Mouse (Mus musculus): Measurements from ENCODE around the gene Med29. TPM values are rescaled to one million over a fixed set of nuclear protein-coding genes. Genes with fewer than 3 reads are reported as not detected.

The Med29 gene
- total and polyA plus RNA-seq, 3 experiments = 31.1 to 39.6 TPM; not detected in 1

DNA sequence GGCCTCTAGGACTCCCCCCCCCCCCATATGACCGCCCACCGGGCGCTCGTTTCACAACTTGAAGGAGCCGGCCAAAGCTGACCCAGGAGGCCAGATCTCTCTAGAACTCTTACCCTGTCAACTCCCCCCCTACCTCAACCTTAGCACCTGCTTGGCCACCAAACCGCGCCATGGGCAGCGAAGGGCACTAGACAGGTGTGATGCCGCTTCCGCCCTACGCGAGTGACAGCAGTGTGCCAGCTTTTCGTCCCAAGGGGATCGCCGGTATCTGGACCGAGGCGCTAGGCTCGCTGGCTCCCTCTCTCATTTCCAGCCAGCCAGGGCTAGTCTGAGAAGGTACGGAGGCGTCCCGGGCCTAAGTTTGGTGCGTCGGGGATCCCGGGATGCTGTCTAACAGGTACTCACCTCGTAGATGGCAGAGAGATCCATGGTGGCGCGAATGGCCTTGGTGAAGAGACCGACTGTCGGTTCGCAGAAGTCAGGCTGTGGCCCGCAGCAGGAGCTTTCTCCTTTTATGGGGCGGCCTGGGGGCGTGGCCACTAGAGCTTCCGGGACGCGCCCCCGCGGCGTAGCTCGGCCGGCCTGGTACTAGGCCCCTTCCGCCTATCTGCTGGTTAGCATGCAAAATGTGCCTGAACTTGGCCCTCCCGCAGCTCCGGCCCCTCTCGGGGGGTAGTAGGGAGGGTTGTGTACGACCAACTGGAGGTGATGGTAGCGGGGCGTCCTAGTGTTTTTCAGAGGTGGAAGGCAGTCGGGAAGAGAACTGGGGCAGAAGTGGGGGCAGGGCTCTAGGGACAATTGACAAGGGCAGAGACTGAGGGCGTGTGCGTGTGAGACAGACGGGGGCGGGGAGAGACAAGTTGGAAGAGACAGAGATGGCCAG is 13.5 kb downstream of the Med29 start:
- Histone ChIP-seq H3K4me1 (ENCODE audit: control insufficient read depth in 1 of 2, insufficient read depth in 2 of 2, low read length in 2 of 2) (peaks cover 6 to 35% of the 10 kb centered on the region in 2 experiments), H3K27ac (ENCODE audit: control insufficient read depth, low read depth, low read length) (peak overlapping the region; percentile 95), H3K36me3 (ENCODE audit: control insufficient read depth in 1 of 2, insufficient read depth in 2 of 2, low read length in 2 of 2) (peaks cover 0 to 20% of the 10 kb centered on the region in 2 experiments; a peak in 2 of 4 replicates), H3K9me3 (replicated peaks; ENCODE audit: insufficient read depth, low read length) (no peaks in the 10 kb centered on the region), H3K79me2 (ENCODE audit: control insufficient read depth, insufficient read depth, low read length, poor library complexity) (peaks cover 3% of the 10 kb centered on the region), H3K4me3 (ENCODE audit: control insufficient read depth in 1 of 2, insufficient read depth in 1 of 2, low read depth in 2 of 2, low read length in 2 of 2) (peak overlapping the region; percentile 69 to 77), H3K27me3 (ENCODE audit: control insufficient read depth in 1 of 2, insufficient read depth in 2 of 2, low read length in 2 of 2) (no peaks in the 10 kb centered on the region), H3K9ac (ENCODE audit: control insufficient read depth, low read depth, low read length, poor library complexity, severe bottlenecking) (peak overlapping the region; percentile 86)
- peak; percentile 96 for DNase-seq (ENCODE audit: low read depth, low spot score)
- no peak for TF ChIP-seq CTCF (IDR thresholded peaks at IDR 0.05 in 2 of 3, conservative IDR thresholded peaks at IDR 0.05 in 1 of 3; ENCODE audit: control insufficient read depth in 1 of 3, insufficient read depth in 1 of 3, low read depth in 2 of 3, low read length in 3 of 3, poor library complexity in 1 of 3, severe bottlenecking in 1 of 3)
- TF ChIP-seq CHD2 (IDR thresholded peaks at IDR 0.05; ENCODE audit: low read length) = peak; percentile 45
- no peak for TF ChIP-seq JUND (IDR thresholded peaks at IDR 0.05; ENCODE audit: low read depth, low read length)
- peak; percentile 10; the same call in 1 of the 2 replicates for TF ChIP-seq MAX (IDR thresholded peaks at IDR 0.05; ENCODE audit: low read length)
- peak; percentile 79 for TF ChIP-seq HCFC1 (IDR thresholded peaks at IDR 0.05; ENCODE audit: low read depth, low read length)
- TF ChIP-seq ETS1 (IDR thresholded peaks at IDR 0.05; ENCODE audit: low read depth, low read length) = peak; percentile 57
- no peak for TF ChIP-seq MYB (IDR thresholded peaks at IDR 0.05; ENCODE audit: low read depth, low read length)
- no peak for TF ChIP-seq TAL1 (IDR thresholded peaks at IDR 0.05; ENCODE audit: low read length)
- no peak for TF ChIP-seq NRF1 (IDR thresholded peaks at IDR 0.05; ENCODE audit: insufficient read depth, low read depth, low read length, poor library complexity, severe bottlenecking)
- TF ChIP-seq UBTF (IDR thresholded peaks at IDR 0.05; ENCODE audit: borderline replicate concordance, insufficient read depth, low read depth, low read length) = no peak
- no peak; the same call in 1 of the 2 replicates for TF ChIP-seq BHLHE40 (IDR thresholded peaks at IDR 0.05; ENCODE audit: borderline replicate concordance, low read depth, low read length)
- TF ChIP-seq SIN3A (IDR thresholded peaks at IDR 0.05; ENCODE audit: low read length) = peak; percentile 84
- TF ChIP-seq TBP (IDR thresholded peaks at IDR 0.05; ENCODE audit: low read depth, low read length) = peak; percentile 96
- peak in 1 of 2 experiments; percentile 30; a peak in 1 of 4 replicates for TF ChIP-seq EP300 (IDR thresholded peaks at IDR 0.05; ENCODE audit: low read depth in 1 of 2, low read length in 2 of 2)
- TF ChIP-seq ELF1 (IDR thresholded peaks at IDR 0.05; ENCODE audit: low read depth, low read length) = peak; percentile 88
- TF ChIP-seq RCOR1 (IDR thresholded peaks at IDR 0.05; ENCODE audit: low read depth, low read length) = no peak
- peak; percentile 83 for TF ChIP-seq MXI1 (IDR thresholded peaks at IDR 0.05; ENCODE audit: low read depth, low read length)
- TF ChIP-seq SMC3 (IDR thresholded peaks at IDR 0.05; ENCODE audit: low read depth, low read length) = peak; percentile 10; the same call in 1 of the 2 replicates
- no peak; the same call in 1 of the 2 replicates for TF ChIP-seq MYC (IDR thresholded peaks at IDR 0.05; ENCODE audit: low read depth, low read length)
- peak; percentile 97 for TF ChIP-seq NELFE (IDR thresholded peaks at IDR 0.05; ENCODE audit: low read depth, low read length)
- no peak for TF ChIP-seq MAFK (IDR thresholded peaks at IDR 0.05; ENCODE audit: borderline replicate concordance, low read depth, low read length)
- TF ChIP-seq POLR2A (IDR thresholded peaks at IDR 0.05; ENCODE audit: control insufficient read depth in 1 of 2, insufficient read depth in 1 of 2, low read depth in 1 of 2, low read length in 2 of 2, poor library complexity in 1 of 2) = peak; percentile 98 to 99
- TF ChIP-seq POLR2AphosphoS2 (IDR thresholded peaks at IDR 0.05; ENCODE audit: low read length) = peak; percentile 97
- TF ChIP-seq MAZ (IDR thresholded peaks at IDR 0.05; ENCODE audit: low read depth, low read length) = peak; percentile 83; the same call in 1 of the 2 replicates
- no peak for TF ChIP-seq GATA1 (IDR thresholded peaks at IDR 0.05; ENCODE audit: low read depth, low read length)
- no peak for TF ChIP-seq ZKSCAN1 (IDR thresholded peaks at IDR 0.05; ENCODE audit: low read depth, low read length)
- no peak for TF ChIP-seq E2F4 (IDR thresholded peaks at IDR 0.05; ENCODE audit: borderline replicate concordance, low read depth, low read length)
- TF ChIP-seq GABPA (IDR thresholded peaks at IDR 0.05; ENCODE audit: low read depth, low read length) = 0 out of 2 replicates have a peak, but pooled peaks have one; percentile 10
- TF ChIP-seq ZMIZ1 (IDR thresholded peaks at IDR 0.05; ENCODE audit: low read depth, low read length) = peak; percentile 99
- TF ChIP-seq TCF12 (IDR thresholded peaks at IDR 0.05; ENCODE audit: low read depth, low read length) = peak; percentile 54
